Mouse (Mus musculus): ENCODE measurements around the gene Klhl3.

Gene Klhl3

DNA sequence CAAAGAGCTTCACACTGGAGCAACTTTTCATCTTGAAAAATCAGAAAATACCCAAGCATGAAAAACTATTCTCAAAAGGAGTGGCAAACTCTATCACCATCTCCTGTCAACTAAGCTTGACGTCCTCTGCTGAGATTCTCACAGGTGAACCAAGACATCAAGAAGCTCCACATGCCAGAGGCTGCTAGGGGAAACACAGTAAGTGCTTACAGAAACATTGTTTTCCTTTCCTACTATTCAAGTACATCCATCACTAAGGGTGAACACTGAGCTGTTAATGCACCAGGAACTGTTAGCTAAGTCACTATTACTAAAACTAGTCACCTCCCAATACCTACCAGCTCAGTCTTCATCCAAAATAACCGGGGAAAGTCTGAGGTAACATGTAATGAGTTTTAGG, 11.6 kb upstream of the Klhl3 start:
- ATAC-seq (ENCODE audit: low TSS enrichment) = no peak

DNA sequence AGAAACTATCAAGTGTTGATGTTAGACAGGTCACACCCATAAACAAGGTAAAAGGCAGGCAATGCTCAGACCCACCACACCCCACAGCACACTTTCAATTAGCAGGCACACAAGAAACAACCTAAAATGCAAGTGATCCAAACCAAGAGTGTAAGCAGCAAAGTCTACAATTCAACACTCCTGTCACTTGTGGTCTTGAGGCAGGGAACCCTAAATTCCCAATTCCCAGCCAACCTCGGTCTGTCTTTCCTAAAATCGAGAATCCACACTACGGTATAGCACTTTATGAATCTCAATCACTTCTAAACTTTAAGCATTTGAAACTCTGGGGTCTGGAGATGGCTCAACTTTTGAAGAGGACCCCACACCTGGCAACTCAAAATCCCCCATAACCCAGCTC, 10.9 kb upstream of the Klhl3 start:
- ATAC-seq (ENCODE audit: low TSS enrichment) = no peak

- no peak for ATAC-seq (ENCODE audit: low TSS enrichment)
Measured at GRCm38 (mm10) chr13:58123381-58123780, 10.0 kb upstream of the Klhl3 start.

DNA sequence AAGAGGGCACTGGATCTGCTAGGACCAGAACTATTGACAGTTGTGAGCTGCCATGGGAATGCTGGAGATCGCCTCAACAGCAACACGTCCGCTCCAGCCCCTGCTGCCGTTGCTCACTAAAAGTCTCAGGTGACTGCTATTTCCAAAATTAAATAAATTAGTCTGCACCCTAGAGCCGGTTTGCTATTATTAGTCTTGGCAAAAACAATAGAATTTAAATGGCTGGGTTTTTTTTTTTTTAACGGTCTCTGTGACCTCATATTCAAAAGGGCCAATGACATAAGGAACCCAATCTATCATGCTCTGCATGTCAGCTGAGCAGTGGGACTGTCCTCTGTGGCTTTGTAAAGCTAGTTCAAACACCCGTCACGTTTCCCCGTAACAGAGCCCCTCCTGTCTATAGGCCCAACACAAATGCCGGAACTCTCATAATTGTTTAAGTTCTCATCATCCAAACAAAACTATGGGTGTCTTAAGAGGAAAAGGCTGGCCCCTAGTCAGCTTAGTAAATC, 9.4 kb upstream of the Klhl3 start:
- no peak for ATAC-seq (ENCODE audit: low TSS enrichment)

DNA sequence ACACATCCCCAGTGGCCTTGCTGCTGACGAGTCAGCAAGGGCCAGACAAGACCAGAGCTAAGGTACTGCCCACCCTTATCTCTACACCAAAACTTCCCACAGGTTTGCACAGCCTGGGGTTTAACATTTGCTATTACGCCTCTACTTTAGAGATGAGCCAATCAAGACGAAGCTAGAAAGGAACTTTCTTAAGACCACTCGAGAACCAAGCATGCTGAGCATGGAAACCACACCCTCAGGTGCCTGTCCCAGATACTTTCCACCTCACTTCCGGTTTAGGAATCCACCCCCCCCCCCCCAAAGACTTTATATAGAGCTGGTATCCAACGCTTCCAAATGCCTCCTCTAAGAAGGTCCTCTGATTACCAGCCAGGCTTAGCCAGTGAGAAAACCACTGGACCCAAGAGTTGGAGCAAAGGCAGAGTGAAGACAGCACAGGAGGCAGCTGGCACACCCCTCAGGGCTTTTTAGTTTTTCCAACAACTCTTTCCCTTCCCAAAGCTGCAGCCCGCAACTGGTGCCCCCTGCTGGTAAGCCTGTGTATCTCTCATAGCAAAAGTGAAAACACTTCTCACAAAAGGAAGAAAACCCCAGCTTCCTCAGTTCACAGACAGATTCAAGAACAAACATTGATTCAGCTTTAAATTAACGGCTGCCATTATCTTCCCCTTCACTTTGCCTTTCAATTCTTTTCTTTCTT, 4.1 kb upstream of the Klhl3 start:
- no peak for ATAC-seq (ENCODE audit: low TSS enrichment)

DNA sequence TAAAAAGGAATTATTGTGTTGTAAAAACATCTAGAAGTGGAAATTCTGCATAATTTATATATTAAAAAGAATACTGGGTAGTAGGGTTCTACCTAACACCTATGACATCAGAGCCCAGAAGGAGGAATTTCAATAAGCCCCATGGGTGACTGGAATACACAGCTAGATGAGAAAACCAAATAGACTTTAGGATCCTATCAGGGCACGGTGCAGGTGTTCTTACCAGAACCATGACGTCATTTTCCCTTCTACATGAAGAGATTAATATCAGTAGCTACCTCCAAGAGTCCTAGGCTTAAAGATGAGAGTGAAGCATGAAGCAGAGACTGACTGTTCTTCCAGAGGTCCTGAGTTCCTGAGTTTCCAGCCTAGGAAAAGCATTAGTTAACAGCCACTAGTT, 3.4 kb upstream of the Klhl3 start:
- ATAC-seq (ENCODE audit: low TSS enrichment) = no peak

GRCm38 (mm10) chr13:58115227-58115626, 1.8 kb upstream of the Klhl3 start:
- ATAC-seq (ENCODE audit: low TSS enrichment) = no peak

- 0 out of 2 replicates have a peak, but pooled peaks have one; percentile 6 for ATAC-seq (ENCODE audit: low TSS enrichment)
Measured at GRCm38 (mm10) chr13:58112601-58113041, 771 bp downstream of the Klhl3 start.

GRCm38 (mm10) chr13:58112191-58112590, 1.2 kb downstream of the Klhl3 start:
- ATAC-seq (ENCODE audit: low TSS enrichment) = peak; percentile 42

- ATAC-seq (ENCODE audit: low TSS enrichment) = peak; percentile 36; the same call in 1 of the 2 replicates
Measured at GRCm38 (mm10) chr13:58111306-58111705, 2.1 kb downstream of the Klhl3 start.

- peak; percentile 96 for ATAC-seq (ENCODE audit: low TSS enrichment)
Measured at GRCm38 (mm10) chr13:58090643-58091042, 22.7 kb downstream of the Klhl3 start.

DNA sequence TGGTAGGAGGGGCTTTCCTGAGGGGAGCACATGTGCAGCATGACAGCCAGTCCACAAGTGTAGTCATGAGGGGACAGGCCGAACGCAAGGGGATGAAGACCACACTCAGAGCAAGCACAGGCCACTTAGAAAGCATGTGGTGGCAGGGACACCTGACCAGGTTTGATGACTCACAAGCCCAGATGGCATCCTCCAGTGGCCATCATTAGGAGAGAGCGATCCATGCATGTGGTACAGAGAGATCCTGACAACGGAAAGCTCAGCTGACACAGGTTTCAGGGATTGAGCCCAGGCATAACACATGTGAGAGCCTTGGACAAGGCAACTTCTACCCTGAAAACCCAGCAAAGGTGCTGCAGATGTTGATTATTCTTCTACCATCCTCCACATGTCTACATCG, 29.0 kb downstream of the Klhl3 start:
- no peak for ATAC-seq (ENCODE audit: low TSS enrichment)

DNA sequence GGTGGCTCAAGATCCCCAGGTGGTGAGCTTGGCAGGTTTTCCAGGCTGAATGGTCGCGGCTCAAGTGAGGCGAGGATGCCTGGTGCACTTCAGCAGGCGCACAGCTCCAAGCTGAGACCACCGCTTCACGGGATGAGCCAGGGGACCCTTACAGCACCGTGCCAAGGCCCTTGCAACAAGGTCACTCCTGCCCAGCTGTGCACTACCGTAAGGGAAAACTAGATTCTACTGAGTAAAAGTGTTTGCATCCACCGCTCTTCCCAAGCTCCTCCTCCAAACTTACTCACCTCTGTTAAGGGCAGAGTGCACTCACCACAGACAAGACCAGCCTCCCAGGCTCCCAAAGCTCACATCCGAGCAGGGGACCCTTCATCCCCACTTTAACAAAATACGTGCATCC, 29.9 kb downstream of the Klhl3 start:
- ATAC-seq (ENCODE audit: low TSS enrichment) = no peak

DNA sequence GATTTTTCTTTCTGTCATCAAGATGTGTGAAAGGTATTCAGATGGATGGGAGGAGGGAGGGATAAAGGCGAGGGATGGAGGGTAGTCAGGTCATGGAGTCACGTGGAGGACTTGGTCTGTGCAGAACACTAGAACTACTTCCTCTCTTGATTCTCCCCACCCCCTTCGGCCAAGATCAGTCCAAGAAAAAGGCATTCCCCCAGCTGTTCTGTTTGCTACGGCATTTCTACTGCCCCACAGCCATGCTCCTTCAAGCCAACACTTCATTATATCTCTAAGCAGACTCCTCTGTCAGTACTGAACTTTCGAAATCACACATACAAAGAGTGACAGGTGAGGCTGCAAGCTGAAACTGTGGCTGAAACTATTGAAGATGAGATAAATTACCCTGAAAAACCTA, 30.3 kb downstream of the Klhl3 start:
- no peak for ATAC-seq (ENCODE audit: low TSS enrichment)

- no peak for ATAC-seq (ENCODE audit: low TSS enrichment)
Measured at GRCm38 (mm10) chr13:58078361-58078760, 35.0 kb downstream of the Klhl3 start.

DNA sequence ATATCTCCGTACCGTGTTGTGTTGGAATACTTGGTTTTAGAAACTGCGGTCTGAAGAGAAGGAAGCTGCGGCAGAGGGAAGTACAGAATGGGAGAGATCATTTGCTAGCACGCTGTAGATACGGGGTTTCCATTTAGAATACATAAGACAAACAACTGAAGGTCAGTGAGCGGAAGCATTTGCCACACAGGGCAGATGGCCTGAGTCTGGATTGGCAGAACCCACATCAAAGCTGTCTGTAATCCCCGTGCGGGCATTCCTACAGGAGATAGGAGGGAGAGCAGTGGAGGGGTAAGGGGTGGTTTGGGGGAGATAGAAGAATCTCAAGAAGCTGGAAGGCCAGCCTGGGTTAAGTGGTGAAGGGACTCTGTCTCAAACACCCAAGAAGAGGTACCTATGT, 38.5 kb downstream of the Klhl3 start:
- ATAC-seq (ENCODE audit: low TSS enrichment) = no peak

GRCm38 (mm10) chr13:58074466-58074865, 38.9 kb downstream of the Klhl3 start:
- 0 out of 2 replicates have a peak, but pooled peaks have one; percentile 35 for ATAC-seq (ENCODE audit: low TSS enrichment)

GRCm38 (mm10) chr13:58073254-58073882, 40.0 kb downstream of the Klhl3 start:
- ATAC-seq (ENCODE audit: low TSS enrichment) = peak; percentile 58

GRCm38 (mm10) chr13:58071209-58071608, 42.2 kb downstream of the Klhl3 start:
- ATAC-seq (ENCODE audit: low TSS enrichment) = no peak

- ATAC-seq (ENCODE audit: low TSS enrichment) = no peak
Measured at GRCm38 (mm10) chr13:58070504-58070903, 42.9 kb downstream of the Klhl3 start.

DNA sequence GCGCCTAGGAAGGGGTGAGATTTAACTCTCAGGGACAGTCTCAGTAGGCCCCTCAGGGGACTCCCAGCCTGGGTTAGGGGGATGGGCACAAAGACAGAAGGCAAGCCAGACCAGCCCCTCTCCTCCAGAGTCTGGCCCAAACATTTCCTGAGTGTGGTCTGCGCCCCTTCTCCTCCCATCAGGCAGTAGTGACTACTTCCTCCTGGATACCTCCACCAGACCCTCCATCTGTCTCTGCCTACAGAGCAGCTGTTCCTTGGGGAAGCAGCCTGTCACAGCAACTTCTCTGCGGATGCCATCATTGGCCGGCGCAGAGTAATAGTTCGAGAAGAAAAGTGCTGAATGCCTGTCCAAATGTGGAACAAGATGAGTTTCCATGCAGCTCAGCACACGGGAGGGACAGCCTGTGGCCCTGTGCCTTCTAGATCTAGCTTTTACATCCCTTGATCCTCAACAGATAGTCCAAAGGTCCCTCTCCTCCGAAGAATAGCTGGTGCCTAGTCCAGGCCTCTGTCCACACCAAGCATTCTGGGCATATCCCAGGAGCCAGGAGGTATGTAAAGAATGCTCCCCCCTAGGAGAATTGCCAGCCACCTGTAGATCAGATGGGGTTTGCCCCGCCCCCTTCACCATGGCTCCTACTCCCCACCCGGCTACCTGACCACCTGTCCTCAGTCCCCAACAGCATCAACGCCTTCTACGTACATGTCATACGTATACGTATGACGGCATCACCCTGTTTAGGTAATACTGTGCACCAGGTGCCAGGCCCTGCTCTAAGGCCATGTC, 44.8 kb downstream of the Klhl3 start:
- peak; percentile 11; the same call in 1 of the 2 replicates for ATAC-seq (ENCODE audit: low TSS enrichment)

DNA sequence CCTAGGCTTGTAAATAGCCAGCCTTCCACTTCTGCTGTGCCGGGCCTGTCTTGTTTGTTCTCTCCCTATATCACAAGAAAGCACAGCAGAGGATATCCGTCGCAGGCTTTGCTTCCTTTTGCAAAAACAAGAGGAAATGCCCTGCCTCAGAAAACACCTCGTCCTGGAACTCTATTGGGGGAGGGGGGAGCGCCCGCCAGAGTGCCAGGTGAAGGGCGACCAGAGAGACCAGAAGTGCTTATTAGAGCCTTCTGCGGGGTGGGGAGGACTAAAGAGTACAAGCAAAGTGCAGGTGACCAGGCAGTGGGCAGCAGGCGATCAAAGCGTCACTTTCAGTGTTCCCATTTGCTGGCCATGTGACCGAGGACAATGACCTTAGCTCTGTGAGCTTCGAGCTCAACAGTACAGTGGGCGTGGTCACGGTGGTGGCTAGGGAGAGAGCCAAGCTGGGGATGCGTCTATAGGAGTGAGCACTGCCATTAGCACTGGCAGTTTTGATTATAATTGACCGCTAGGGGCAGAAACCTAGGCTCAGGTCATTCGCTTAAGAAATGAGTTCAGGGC, 45.8 kb downstream of the Klhl3 start:
- no peak for ATAC-seq (ENCODE audit: low TSS enrichment)
